Mouse (Mus musculus) myocyte (in vitro differentiated cells): ENCODE results near the gene Slitrk5. TPM values are rescaled to one million over a fixed set of nuclear protein-coding genes. Genes with fewer than 3 reads are reported as not detected.

Experiments
- H3K27me3 ChIP-seq: one replicate; pipeline ENCODE4 v1.6.1; 2011; ENCODE audit not compliant: control insufficient read depth, insufficient read depth, insufficient read length
- H3K36me3 ChIP-seq: one replicate; pipeline ENCODE4 v1.6.1; 2011; ENCODE audit not compliant: control insufficient read depth, insufficient read depth
- H3K4me2 ChIP-seq: one replicate; pipeline ENCODE4 v1.6.1; 2011; ENCODE audit warnings: low read depth, control low read depth
- H3K4me3 ChIP-seq: one replicate; pipeline ENCODE4 v1.5.1; 2011; ENCODE audit warnings: mild to moderate bottlenecking, control low read depth, moderate library complexity
- H3K79me2 ChIP-seq: one replicate; pipeline ENCODE4 v1.6.1; 2011; ENCODE audit not compliant: control insufficient read depth, insufficient read depth
- H3ac ChIP-seq: one replicate; pipeline ENCODE4 v1.6.1; 2011; ENCODE audit not compliant: control insufficient read depth, insufficient read length
- CEBPB ChIP-seq: IDR thresholded peaks from 2 replicates; pipeline ENCODE4 v1.6.1; 2011; ENCODE audit warnings: mild to moderate bottlenecking, moderate library complexity; ENCODE audit not compliant: poor library complexity, insufficient read depth, severe bottlenecking
- E2F4 ChIP-seq: IDR thresholded peaks from one replicate; pipeline ENCODE4 v1.6.1; 2011; ENCODE audit warnings: mild to moderate bottlenecking, control low read depth, moderate library complexity; ENCODE audit not compliant: insufficient read depth
- MAX ChIP-seq: IDR thresholded peaks from one replicate; pipeline ENCODE4 v1.6.1; 2011; ENCODE audit warnings: low read depth, mild to moderate bottlenecking, control low read depth
- MYOD1 ChIP-seq, 3 experiments: IDR thresholded peaks; one replicate each; pipeline ENCODE4 v1.6.1; 2011; ENCODE audit warnings: control low read depth in 2 of 3, low read depth in 2 of 3, mild to moderate bottlenecking in 2 of 3, moderate library complexity in 1 of 3; ENCODE audit not compliant: insufficient read length in 2 of 3, control insufficient read depth in 1 of 3
- MYOG ChIP-seq, 3 experiments: IDR thresholded peaks; one replicate each; pipeline ENCODE4 v1.6.1; 2011; ENCODE audit warnings: control low read depth in 2 of 3, low read depth in 2 of 3, mild to moderate bottlenecking in 2 of 3; ENCODE audit not compliant: insufficient read length in 2 of 3, control insufficient read depth in 1 of 3, insufficient read depth in 1 of 3
- POLR2A ChIP-seq: IDR thresholded peaks from one replicate; pipeline ENCODE4 v1.6.1; 2011; ENCODE audit warnings: low read depth, mild to moderate bottlenecking, control low read depth, moderate library complexity; ENCODE audit not compliant: insufficient read length
- POLR2AphosphoS2 ChIP-seq: IDR thresholded peaks from one replicate; pipeline ENCODE4 v1.6.1; 2011; ENCODE audit warnings: low read depth, control low read depth; ENCODE audit not compliant: insufficient read length
- REST ChIP-seq: IDR thresholded peaks from one replicate; pipeline ENCODE4 v1.6.1; 2011; ENCODE audit warnings: mild to moderate bottlenecking, control low read depth, moderate library complexity; ENCODE audit not compliant: insufficient read depth, insufficient read length
- SRF ChIP-seq: IDR thresholded peaks from one replicate; pipeline ENCODE4 v1.6.1; 2011; ENCODE audit warnings: low read depth; ENCODE audit not compliant: control insufficient read depth, insufficient read length
- TCF12 ChIP-seq: IDR thresholded peaks from one replicate; pipeline ENCODE4 v1.6.1; 2011; ENCODE audit warnings: mild to moderate bottlenecking, control low read depth; ENCODE audit not compliant: poor library complexity, insufficient read depth, severe bottlenecking
- TCF3 ChIP-seq: IDR thresholded peaks from one replicate; pipeline ENCODE4 v1.6.1; 2011; ENCODE audit warnings: low read depth, control low read depth; ENCODE audit not compliant: insufficient read length
- USF1 ChIP-seq: IDR thresholded peaks from one replicate; pipeline ENCODE4 v1.6.1; 2011; ENCODE audit warnings: low read depth, mild to moderate bottlenecking, control low read depth, moderate library complexity
- polyA plus RNA-seq: library from polyadenylated mRNA; unstranded; fragments of >200 nt; fragmentation: generic; extraction: Trizol; gene quantifications from one replicate; pipeline ENCODE4 v1.2.1, GENCODE M21; 2012; ENCODE audit warnings: missing spikeins

Slitrk5 gene
- polyA plus RNA-seq, 1 experiment: 0.04 TPM

- TF ChIP-seq TCF12: no peak
- TF ChIP-seq TCF3: no peak
- no peak for TF ChIP-seq REST
- no peak for TF ChIP-seq E2F4
- TF ChIP-seq POLR2AphosphoS2: no peak
- TF ChIP-seq MAX: no peak
- TF ChIP-seq MYOD1 (IDR thresholded peaks at IDR 0.05; ENCODE audit: control insufficient read depth in 1 of 3, insufficient read length in 2 of 3, low read depth in 2 of 3): no peak
- TF ChIP-seq CEBPB: no peak
- TF ChIP-seq USF1: no peak
- no peak for TF ChIP-seq POLR2A
- Histone ChIP-seq H3K27me3 (no peaks in the 10 kb centered on the region), H3K4me2 (no peak overlapping the region), H3K79me2 (no peaks in the 10 kb centered on the region), H3K36me3 (no peaks in the 10 kb centered on the region), H3ac (no peak overlapping the region), H3K4me3 (no peak overlapping the region)
These were observed 2.0 kb downstream of the Slitrk5 start for GRCm38 (mm10) chr14:111676851-111677291.

DNA sequence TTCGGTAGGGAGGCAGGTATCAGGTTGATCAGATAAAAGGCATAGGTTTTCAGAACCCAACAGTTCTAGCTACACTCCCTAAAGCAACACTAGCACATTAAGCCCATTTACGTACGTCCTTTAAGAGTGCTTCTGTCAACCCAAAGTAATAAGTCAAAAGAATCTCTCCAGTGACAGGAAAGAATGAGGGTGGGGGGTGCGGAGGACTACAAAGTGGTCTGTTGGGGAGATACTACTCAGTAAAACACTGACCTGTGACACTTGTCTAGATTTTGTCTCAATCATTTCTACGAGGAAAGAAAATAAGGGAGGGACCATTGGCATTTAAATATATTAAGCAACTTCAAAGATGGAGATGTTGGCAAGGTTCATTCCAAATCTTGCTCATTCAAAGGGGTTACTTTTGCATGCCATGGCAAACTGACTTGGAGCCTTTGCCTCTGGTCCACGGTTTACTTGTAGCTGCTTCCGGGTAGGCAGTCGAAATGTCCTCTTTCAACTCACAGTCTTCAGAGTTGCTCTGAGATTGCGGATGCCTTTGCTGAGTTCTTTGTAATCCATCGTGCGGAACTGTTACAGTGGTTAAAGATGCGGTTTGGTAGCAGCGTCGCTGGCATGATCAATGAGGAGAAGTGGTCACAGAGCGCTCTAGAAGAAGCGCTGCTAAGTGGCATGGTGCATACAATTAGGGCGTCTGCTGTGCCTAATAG is 2.6 kb downstream of the Slitrk5 start:
- H3K79me2 ChIP-seq: no peaks in the 10 kb centered on the region
- no peaks in the 10 kb centered on the region for H3K27me3 ChIP-seq
- H3ac ChIP-seq: no peak overlapping the region
- H3K4me3 ChIP-seq: no peak overlapping the region
- no peaks in the 10 kb centered on the region for H3K36me3 ChIP-seq
- TF ChIP-seq POLR2AphosphoS2 (no peak), POLR2A (no peak), E2F4 (no peak), MYOG (IDR thresholded peaks at IDR 0.05; ENCODE audit: control insufficient read depth in 1 of 3, insufficient read depth in 1 of 3, insufficient read length in 2 of 3, low read depth in 2 of 3) (no peak), USF1 (no peak), SRF (no peak), TCF12 (no peak), MYOD1 (IDR thresholded peaks at IDR 0.05; ENCODE audit: control insufficient read depth in 1 of 3, insufficient read length in 2 of 3, low read depth in 2 of 3) (no peak), CEBPB (no peak), TCF3 (no peak)
- no peak overlapping the region for H3K4me2 ChIP-seq

GRCm38 (mm10) chr14:111680271-111680670 is 5.4 kb downstream of the Slitrk5 start:
- Histone ChIP-seq H3K4me2 (no peak overlapping the region), H3K79me2 (no peaks in the 10 kb centered on the region), H3K4me3 (no peak overlapping the region), H3K27me3 (no peaks in the 10 kb centered on the region), H3ac (no peak overlapping the region), H3K36me3 (no peaks in the 10 kb centered on the region)
- TF ChIP-seq MYOD1 (IDR thresholded peaks at IDR 0.05; ENCODE audit: control insufficient read depth in 1 of 3, insufficient read length in 2 of 3, low read depth in 2 of 3) (no peak), POLR2A (no peak), TCF3 (no peak), POLR2AphosphoS2 (no peak), REST (no peak), SRF (no peak), CEBPB (no peak), TCF12 (no peak)

GRCm38 (mm10) chr14:111681092-111681708 is 6.3 kb downstream of the Slitrk5 start:
- no peak for TF ChIP-seq TCF12
- no peak for TF ChIP-seq REST
- TF ChIP-seq TCF3: no peak
- TF ChIP-seq MAX: no peak
- TF ChIP-seq CEBPB: no peak
- no peak for TF ChIP-seq SRF
- no peak for TF ChIP-seq MYOD1 (IDR thresholded peaks at IDR 0.05; ENCODE audit: control insufficient read depth in 1 of 3, insufficient read length in 2 of 3, low read depth in 2 of 3)
- no peak for TF ChIP-seq USF1
- TF ChIP-seq POLR2AphosphoS2: no peak
- TF ChIP-seq E2F4: no peak
- TF ChIP-seq POLR2A: no peak
- TF ChIP-seq MYOG (IDR thresholded peaks at IDR 0.05; ENCODE audit: control insufficient read depth in 1 of 3, insufficient read depth in 1 of 3, insufficient read length in 2 of 3, low read depth in 2 of 3): no peak
- Histone ChIP-seq H3K79me2 (no peaks in the 10 kb centered on the region), H3ac (no peak overlapping the region), H3K4me3 (no peak overlapping the region), H3K27me3 (no peaks in the 10 kb centered on the region), H3K4me2 (no peak overlapping the region), H3K36me3 (no peaks in the 10 kb centered on the region)
